Mouse (Mus musculus): ENCODE measurements around the gene Wipf2.
A peak's percentile ranks its signal among the peaks of the same experiment; 100 is the strongest.

The Wipf2 gene

GRCm38 (mm10) chr11:98945605-98945977, 82.2 kb downstream of the Wipf2 start:
- DNase-seq: peak; percentile 94 to 96

DNA sequence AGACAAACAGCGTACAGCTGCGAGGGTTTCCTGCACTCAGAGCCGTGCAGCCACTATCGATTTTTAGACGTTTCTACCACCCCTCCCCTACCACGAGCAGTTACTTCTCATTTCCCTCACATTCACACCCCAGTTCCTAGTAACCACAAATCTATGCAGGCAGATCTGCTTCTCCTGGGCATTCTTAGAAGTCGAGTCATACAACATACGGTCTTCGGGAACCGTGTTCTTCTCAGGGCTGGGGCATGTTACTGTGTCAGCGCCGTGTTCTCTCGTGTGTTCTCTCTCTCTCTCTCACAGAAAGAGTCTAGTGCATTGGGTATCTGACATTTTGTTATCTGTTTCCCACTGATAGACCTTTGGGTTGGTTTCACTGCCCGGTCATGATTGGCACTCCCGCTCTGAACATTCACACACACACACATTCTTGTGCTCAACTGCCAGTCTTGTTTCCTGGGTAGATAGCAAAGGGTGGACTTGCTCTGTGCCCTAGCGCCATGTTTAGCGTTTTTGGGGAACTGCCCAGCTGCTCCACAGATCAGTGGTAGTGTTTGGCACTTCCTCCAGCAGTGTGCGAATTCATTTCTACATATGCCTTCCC, 84.6 kb downstream of the Wipf2 start:
- no peak for DNase-seq

DNA sequence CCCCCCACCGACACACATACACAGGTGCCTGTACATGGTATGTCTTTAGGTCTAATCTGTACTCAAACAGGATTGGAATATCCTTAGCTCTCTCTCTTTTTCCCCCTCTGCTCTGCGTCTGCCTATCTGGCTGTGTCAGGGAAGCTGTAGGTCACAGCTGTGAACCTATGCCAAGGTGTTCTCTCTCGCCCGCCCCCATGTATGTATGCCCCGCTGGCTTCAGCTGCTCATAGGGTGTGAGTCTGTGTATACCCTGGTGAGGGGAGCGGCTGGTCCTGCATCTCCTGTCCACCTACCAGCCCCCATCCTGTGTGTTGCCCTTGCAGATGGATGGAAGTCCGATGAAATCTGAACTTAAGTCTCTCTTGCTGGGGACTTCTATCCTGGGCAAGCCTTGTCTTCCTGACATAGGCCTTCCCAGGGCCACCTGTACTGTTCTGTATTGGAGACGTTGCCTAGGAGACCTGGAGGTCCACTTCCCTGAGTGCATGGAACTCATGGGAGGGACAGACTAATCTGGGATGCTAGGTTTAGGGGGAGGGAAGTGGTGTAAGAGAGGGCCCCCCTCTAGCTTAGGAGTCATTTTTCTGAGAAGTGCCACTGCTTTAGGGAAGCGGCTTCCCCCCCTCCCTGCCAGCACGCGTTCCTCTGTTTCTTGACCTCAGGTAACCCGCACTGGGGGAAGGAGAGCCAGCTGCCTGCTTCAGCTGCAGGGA, 86.0 kb downstream of the Wipf2 start:
- peak in 1 of 2 experiments; percentile 6 for DNase-seq

- peak; percentile 80 to 89 for DNase-seq
These were observed 86.6 kb downstream of the Wipf2 start for GRCm38 (mm10) chr11:98949958-98950460.

- peak in 1 of 2 experiments; percentile 9 for DNase-seq
These were observed 87.0 kb downstream of the Wipf2 start for GRCm38 (mm10) chr11:98950484-98950883.

- peak; percentile 94 to 96 for DNase-seq
These were observed 87.8 kb downstream of the Wipf2 start for GRCm38 (mm10) chr11:98951026-98951906.

DNA sequence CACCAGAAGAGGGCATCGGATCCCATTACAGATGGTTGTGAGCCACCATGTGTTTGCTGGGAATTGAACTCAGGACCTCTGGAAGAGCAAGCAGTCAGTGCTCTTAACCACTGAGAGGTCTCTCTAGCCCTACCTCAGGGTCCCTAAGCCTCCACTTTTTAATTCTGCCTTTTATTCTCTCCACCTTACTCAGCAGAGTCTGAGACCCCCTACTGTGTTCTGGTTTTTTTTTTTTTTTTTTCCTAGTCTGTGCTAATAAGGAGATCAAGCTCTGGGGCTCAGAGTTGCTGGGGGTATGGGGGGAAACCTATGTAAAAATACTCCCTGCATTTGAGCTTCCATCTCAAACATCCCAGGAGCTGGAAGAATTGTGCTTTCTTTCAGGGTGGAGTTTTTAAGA, 88.7 kb downstream of the Wipf2 start:
- DNase-seq: no peak

DNA sequence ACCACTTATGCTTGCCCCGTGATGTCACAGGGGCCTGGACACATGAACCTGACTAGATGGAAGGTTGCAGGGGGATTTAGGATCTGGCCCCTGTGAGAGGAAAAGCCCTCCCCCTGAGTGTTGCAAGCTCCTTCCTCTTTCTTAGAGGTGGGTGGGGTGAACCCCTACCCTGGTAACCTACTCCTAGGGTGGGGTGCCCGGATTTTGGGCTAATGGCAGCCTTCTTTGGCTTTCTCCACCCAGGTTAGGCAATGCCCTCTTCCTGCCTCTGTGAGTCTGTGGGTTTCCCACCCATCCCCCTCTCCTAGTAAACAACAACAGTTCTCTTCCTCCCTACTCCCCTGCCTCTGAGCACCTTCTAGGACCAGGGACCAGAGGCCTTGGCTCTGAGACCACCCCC, 89.3 kb downstream of the Wipf2 start:
- DNase-seq: peak in 1 of 2 experiments; percentile 8

DNA sequence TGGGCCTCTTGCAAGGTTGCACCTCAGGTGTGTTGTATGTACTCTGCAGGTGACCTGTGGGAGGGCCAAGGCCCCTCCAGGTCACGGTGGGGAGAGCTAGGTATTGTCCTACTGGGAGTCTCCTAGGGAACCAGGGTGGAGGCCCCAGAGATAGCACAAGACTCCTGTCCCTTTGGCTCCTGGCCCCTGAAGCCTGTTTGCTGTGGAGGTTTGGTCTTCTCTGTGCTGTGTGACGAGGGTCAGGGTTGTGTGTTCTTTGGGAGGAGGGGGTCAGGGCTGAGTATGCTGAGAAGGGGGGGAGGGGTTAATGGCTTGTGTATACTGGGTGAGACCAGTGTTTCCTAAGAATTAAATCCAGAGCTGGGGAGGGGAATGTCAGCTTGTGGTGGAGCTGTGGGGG, 89.9 kb downstream of the Wipf2 start:
- DNase-seq: peak in 1 of 2 experiments; percentile 5

DNA sequence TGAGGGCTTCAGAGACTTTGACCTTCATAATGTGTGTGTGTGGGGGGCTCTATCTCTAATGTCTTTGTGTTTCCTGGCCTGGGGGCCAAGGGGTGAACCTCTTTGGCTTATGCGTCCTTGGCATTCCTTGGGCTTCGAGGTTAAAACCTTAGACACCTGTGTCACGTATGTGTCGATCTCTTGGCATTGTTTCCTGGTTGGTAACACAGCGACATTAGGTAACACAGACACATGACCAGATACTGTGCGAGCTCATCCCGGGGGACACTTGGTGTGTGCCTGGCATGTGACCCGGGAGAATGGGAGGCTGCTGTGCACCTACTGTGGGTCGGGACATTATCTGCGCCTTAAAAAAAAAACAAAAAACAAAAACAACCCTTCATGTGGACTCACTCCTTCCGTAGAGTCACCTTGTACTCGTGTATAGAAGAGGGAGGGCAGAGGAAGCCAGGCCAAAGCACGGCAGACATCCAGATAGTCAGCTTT, 90.4 kb downstream of the Wipf2 start:
- DNase-seq: peak in 1 of 2 experiments; percentile 7

DNA sequence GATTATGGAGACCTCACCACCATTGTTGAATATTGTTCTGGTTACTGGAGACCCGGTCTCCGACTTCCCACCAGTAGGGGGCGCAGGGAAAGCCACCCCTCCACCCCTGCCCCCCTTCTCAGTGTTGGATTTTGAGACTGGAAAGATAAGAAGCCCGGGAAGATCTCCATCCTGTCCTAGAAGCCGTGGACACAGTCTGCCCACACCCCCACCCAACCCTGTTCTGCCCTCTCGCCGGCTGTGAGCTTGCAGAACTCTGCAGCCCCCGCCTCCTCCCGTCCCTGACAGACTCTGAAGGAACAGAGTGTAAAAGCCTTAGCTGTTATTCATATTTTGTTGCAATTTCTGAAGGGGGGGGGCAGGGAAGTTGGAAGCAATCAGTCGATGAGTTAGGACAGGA, 90.9 kb downstream of the Wipf2 start:
- DNase-seq: peak; percentile 88 to 90

All from kidney, postnatal 36 days (tissue).